Mouse (Mus musculus) kidney, adult 18-20 months (tissue): Measurements from ENCODE around the gene Nbea.

ENCODE experiments used
- DNase-seq: peaks from one replicate; pipeline ENCODE4 v3.0.0; 2021

Gene Nbea

DNA sequence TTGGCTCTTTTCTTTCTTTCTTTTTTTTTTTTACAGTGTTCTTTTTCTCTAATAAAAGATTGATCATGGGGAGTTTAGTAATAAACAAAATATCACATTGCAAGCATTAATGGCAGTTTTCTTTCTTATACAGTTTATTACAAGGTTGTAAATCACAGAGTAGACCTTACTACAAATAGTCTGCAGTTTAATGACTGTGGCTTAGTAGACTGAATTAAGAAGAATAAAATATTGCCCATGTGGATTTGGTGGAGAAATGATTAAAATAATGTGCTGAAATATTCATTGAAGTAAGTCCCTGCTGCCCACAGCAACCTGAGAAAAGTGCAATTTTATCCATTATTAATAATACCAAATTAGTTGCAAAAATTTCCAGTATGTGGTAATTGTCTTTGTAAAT lies 363.9 kb downstream of the Nbea start:
- DNase-seq, result no peak

DNA sequence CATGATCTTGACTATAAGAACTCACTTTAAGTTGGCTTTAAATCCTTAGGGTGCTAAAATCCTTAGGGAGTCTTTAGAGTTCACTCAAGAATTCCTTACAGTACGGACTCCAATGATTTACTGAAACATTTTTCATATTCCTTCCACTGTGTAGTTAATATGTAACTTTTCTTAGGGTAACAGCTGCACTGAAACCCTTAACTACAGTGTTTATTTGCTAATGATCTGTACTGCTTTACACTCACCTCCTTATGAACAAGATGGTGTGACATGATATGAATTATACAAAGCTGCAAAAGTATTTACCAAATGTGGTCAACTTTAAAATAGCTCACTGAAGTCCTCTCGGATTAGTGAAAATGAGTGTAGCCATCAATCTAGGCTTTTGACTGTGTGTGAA lies 365.4 kb downstream of the Nbea start:
- DNase-seq, result no peak

DNA sequence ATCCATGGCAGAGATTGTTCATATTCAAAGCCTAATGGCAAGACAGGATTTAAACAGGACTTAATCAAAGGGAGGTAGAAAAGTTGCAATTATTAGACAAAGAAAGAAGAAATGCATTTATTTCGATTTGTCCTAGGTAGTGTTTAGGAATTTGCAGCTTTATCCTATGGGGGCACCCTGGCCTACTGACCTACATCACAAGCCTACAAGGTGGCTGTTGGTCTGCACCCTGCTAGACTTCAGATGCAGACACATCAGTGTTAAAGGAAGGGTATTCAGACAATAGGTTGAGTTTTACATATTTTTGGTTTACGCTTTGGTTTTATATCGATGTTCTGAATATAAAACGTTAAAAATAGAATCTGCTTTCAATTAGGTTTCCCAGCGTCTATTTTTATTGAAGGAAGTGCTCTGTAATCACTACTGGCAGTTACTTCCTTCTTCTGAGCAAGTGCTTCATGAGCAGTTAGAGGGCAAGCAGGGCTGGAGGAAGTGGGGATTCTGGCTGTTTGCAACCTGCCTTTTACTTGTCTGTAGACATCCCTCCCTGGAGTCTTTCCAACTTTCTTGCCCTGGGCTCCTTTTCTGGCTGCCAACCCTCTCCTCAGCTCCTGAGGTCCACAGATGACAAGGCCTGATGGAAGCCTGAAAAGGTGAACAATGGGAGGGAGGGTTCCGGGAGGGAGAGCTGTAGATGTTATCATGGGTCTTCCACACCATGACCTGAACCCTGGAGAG lies 366.7 kb downstream of the Nbea start:
- DNase-seq, result no peak

DNA sequence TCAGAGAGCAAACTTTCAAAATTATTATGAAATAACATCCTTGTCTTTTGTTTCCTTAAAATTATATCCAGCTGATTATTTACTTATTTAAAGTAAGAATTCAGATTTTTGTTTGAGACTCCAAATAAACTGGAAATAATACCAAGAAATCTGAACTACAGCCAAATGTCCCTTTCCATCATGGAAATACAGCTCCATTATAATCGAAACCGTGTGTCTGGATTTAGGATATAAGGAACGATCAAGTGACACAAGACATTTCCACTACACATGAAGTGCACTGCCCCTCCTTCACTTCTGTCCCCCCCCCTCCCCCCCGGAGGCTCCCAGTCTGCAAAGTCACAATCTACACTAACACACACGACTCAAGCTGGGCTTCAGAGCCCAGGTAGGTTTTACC lies 367.4 kb downstream of the Nbea start:
- DNase-seq, result no peak

DNA sequence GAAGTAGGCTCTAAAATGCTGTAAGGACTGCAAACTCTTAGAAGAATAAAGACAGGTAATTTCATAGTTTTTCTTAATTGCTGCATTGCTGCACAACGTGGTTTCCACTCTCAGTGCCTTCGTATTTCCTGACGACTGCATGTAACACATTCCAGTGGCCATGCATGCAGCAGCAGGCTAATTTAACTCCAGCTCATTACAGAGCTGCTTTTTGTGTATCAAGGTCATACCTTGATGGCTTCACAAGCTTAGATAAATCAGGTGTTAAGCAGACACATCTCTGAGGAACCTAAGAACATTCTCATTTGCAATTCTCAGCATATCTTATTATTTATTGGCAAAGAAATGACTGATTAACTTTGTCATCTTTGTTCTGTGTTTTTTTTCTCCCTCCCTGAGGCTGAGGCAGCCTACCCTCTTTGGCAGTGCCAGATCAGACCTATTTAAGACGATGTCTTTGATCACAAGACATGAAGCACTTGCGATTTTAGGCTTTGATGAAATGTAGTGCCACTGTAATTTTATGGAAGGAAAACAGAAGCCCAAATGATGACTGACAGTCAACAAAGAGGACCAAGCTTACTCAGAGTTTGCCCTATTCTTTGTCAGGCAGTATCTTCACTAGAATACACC lies 368.4 kb downstream of the Nbea start:
- no peak for DNase-seq

DNA sequence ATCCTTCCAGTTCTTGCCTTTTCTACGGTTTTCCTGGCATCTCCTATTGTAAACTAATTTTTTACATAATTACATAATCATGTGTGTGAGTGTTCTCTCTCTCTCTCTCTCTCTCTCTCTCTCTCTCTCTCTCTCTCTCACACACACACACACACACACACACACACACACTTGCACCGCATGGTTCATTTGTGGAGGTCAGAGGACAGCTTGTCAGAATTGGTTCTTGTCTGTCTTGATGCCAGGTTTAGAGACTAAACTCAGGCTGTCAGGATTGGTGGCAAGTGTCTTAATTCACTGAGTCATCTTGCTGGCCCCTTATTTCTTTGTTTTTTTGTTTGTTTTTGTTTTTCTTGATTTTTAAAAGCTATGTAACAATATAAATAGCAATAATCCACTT lies 388.7 kb downstream of the Nbea start:
- no peak for DNase-seq

DNA sequence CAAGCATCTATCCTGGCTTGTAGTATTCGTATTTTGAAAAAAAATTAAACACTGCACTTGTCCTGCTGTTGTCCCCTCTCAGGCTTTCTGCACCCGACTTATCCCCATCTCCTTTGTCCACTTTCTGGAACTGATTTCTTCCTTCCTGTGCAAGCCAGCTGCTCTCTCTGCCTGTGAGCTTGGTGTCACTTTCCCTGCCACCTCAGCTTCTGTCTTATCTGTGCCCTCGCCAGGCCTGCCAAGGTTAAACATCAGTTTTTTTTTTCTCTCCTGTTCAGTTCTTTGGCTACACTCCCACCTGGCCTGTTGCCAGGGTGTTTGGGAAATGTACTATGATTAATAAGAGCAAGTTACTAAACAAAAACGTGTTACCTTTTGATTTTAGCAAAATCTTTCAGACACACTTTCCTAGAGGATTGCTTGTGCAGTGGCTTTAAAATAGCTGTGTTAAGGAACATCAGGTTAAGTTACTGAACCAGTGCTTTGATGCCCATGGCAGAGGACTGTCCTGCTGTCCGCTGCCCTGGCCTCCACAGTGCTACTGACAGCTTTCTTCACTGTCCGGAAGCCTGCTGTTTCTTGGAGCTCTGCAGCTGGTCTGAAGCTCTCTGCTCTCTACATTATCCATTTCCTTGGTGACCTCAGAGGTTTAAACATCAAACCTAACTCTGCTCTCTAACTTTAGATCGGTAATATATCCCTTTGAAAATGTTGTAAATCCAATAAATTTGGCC lies 389.5 kb downstream of the Nbea start:
- DNase-seq, result peak; percentile 43

DNA sequence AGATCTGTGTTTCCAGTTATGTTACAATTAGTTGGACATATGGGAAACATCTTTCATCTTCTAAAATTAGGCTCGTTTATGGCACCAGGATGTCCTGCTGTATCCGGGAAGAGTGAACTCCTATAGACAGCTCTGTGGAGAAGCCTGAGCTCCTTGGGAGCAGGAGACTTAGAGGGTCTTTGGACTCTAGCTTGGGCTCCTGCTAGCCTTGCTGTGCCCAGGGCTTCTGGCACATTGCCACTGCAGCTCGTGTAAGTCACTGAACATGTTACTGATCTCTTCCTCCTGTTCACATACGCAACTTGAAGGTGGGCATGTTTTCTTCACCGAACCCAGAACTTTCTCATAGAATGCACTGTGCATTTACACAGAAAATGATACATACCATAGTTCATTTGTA lies 391.2 kb downstream of the Nbea start:
- DNase-seq, result no peak

DNA sequence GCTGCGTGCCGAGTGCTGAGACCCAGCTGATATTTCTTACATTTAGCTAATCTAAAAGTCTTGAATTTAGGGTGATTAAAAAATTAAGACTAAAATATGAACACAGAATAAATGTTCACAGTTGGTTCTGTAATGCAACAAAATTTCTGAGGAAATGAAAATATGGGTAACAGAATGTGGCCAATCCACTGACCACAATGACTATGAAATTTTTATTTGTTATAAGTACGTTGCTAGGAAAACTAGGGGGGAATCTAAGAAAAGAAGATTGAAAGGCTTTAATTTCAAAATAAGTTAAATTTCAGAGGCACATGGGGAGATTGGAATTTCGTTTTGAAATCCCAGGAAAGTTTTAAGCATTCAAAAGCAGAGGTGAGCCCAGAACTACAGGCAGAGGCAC lies 392.9 kb downstream of the Nbea start:
- no peak for DNase-seq

DNA sequence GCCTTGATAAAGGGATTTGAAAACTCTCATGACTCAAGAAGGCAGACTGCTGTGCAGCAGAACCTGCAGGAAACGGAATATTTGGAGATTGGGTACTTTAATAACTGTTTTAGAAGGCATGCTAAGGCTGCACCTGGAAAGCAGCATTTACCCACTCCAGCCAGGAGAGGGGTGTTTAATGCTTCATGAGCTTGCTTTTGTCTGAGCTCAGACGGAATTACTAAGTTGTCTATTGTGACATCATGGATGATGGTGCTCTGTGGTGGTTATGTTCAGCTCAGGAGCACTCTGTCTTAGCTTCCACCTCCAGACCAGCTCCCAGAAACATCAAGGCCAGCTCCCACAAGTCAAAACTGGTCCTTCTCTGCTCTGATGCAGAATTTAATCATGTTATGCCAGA lies 393.6 kb downstream of the Nbea start:
- DNase-seq, result no peak

DNA sequence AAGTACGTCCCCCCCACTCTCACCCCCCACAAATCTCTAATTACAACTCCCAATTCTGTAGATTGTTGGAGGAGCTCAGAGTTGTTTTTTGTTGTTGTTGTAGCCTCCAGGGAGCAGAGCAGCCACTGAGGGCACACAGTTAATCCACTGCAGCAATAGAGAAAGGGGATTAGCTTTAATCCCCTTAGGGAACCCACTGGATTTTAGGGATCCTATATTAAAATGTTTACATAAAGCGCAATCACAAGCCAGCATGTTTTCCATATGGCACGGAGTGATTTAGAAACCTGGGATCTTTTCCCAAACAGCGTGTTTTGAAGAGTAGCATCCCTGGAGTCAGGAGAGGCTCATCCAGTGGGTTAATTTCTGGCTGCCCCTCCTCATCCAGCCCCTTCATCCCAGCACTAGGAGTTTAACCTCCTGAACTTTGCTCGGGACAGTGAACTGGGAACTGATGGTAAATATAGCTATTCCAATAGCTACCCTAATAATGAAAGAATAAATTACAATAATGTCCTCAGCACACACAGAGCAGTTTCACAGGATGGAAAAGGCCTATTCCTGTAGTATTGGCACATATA lies 394.8 kb downstream of the Nbea start:
- no peak for DNase-seq

DNA sequence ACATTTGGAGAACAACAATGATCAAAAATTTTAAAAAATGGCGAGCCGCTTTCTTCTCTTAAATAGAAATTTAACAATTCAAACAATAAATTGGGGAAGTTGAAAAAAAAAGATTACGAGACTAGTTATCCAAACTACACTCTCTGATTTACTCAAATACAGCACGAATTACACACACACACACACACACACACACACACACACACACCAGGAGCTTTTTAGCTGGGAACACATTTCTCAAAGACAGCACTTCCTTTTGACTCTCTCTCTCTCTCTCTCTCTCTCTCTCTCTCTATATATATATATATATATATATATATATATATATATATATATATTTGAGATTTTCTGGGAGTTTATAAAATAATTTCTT lies 395.3 kb downstream of the Nbea start:
- no peak for DNase-seq

DNA sequence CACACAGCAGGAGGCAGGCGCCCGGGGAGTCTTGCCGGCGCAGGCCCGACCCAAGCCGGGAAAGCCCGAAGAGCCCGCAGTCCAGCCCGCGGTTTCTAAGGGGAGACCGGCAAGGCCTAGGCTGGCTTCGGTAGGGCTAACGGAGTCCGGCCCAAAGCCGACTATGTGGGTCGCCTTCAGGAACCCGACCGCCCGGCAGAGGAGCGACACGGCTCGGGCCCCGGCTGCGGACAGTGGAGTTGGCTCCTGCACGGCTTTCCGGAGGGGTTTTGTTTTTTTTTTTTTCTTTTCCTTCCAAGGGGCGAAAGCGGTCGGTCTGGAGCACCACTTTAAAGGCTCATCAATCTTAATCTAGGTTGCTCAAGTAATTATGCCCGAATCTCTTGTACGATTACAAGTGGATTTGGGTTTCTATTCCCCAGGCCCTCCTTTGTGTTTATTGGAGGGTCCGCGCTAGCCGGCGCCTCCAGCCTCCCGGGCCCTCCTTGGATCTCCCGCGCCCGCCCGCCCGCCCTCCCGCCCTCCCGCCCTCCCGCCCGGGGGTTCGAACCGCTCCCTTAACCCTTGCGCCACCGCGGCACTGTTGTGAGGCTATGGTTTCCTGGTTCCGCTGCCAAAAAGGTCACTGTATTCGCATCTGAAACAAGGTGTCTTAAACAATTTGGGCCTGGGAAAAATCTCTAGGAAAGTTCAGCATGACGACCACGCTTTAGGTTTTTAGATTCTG lies 395.9 kb downstream of the Nbea start:
- DNase-seq, result peak; percentile 30

DNA sequence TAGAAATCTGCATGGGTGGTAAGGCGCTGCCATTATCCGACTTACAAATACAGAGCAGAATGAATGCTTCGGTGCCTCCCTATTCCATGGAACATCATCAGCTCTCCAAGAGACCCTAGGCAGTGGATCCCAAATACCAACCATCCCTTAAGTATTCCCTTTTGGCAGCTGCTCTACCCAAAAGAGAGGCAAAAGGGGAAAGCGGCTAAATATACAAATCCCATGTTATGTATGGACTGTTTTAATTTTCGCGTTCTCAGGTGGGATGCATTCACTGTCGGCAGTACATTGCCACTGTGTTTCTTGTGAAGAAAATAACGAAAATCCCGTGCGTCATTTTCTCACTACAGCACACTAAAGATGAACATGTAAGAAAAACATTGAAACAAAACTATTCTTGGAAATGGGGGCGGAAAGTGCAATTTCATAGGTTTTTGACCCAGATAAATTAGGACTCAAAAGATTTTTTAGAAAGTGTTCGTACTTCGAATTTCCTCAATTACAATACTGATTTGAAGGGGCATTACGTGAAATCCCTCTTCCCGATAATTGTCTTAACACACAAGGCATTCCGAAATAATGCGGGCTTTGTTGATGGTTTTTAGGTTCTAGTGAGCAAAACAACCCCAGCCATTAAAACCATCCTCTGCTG lies 396.5 kb downstream of the Nbea start:
- no peak for DNase-seq

DNA sequence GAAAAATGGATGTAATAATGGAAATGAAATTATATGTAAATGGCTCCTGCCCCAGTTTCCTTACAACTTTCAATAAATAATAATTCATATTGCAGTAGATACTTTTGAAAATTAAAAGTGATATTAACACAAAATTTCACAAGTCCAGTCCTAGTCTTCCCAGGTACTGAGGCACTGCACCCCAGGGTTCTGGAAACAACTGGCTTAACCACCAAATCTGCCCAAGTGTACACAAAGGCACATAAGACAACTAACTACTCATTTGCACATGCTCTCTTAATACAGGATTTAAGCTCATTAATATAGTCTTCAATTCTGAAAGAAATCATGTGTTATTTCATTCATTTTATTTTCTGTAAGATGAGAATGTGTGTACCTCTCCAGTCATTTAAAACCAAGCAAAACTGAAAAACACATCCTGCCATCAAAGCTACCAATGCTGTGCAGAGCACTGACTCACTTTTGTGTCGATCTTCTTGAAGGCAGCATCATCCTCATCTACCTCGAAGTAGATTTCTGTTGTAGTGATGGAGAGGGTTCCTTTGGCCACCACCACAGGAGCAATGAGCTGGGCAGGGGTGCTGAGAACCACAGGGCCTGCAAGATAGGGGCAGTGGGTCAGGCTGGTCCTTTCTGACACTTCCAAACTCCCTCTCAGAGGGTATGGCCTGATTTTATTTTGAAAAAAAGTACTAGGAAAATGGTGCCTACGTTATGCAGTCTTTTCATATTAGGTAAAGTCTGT lies 397.3 kb downstream of the Nbea start:
- DNase-seq, result no peak

DNA sequence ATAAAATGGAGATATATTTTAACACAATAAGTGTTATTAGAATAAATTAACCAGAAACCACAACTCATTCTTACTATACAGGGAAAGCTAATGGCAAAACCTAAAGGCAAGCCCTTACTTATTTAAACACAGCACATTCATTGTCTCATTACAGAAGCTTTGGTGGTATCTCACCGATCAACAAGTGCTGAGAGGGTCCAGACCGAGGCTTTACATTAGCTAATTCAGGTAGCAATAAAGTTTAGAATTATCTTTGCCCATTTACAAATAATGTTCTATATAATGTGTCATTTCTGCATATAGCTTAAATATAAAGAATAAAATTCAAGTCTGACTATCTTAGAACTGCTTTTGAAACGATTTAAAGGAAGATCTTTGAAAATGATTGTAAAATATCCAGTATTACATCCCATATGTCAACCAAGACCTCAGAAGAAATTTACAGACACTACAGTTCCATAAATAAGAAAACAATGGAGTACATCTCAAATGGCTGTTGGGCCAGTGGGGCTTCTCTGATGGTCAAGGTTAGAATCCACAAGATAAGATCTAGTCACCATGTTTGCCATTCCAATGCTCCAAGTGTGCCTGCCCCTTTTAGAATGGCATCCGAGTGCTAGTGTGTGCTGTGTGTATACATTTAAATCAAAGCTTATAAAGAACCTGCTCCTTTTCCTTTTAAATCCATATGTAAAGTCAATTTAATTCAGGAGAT lies 398.1 kb downstream of the Nbea start:
- DNase-seq, result no peak

DNA sequence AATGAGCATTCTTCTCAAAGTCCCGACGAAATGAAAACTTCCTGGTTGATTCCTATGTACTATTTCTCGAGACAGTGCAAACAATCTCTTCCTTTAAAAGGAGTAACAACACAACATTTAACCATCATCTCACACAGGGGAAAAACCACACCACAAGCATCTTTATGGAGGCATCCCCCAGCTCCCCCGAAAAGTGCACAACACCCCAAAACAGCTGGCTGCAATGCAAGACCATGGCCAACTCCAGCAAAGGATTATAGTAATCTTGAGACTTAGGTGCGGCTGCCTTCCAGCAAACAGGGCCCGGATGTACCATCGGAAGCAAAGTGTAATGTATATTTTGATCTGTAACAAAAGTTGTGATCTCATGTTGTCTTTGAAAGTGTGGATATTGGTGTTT lies 399.4 kb downstream of the Nbea start:
- no peak for DNase-seq

DNA sequence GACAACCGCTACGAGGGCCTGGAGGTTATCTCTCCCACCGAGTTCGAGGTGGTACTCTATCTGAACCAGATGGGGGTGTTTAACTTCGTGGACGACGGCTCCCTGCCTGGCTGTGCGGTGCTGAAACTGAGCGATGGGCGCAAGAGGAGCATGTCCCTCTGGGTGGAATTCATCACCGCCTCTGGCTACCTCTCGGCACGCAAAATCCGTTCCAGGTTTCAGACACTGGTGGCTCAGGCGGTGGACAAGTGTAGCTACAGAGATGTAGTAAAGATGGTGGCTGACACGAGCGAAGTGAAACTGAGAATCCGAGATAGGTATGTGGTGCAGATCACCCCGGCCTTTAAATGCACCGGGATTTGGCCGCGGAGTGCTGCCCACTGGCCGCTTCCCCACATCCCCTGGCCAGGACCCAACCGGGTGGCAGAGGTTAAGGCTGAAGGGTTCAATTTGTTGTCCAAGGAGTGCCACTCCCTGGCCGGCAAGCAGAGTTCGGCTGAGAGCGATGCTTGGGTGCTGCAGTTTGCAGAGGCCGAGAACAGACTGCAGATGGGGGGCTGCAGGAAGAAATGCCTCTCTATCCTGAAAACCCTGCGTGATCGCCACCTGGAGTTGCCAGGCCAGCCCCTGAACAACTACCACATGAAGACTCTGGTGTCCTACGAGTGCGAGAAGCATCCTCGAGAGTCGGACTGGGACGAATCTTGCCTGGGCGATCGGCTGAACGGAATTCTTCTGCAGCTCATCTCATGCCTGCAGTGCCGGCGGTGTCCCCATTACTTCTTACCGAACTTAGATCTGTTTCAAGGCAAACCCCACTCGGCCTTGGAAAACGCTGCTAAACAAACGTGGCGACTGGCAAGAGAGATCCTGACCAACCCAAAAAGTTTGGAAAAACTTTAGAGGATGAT lies 400.1 kb downstream of the Nbea start:
- DNase-seq, result peak; percentile 18

DNA sequence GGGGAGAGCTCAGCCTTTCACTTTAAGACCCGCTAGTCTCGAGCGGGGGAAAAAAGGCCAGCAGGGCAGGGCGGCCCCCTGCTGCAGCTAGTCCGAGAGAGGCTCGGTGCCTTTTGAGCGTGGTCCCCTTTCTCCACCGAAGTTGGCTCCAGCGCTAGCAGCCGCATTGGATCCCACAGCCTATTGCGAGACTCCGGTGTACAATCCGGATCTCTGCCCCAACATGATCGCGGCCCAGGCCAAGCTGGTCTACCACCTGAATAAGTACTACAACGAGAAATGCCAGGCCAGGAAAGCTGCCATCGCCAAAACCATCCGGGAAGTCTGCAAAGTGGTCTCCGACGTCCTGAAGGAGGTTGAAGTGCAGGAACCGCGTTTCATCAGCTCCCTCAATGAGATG lies 400.7 kb downstream of the Nbea start:
- peak; percentile 39 for DNase-seq

DNA sequence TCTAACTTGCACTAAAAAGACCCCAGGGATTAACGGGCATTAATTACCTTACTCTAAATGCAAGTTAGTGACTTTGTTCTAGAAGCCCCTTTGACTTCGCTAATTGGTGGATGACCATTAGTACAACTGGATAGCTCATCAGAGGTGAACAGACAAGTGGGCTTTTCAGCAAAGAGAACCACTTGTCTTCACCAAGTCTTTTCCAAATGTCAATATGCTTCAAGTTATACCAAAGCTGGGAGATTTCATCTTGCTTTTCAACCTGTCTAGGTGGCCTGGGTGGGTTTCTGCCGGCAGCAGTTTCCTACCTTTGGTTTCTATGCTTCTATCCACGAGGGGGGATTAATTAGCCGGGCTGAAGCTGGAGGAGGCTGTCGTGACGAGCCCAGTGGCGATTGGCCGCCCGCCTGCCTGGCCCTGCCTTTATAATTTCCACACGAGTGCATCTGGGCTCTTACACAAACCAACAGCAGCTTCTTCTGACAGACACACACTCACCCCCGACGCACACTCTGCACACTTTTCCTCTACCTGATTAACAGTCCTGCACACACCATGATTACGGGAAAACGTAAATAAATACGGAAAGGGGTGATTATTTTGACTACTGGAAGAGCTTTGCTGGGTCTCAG lies 401.3 kb downstream of the Nbea start, which contains the start of gene Mab21l1:
Gene Mab21l1 (plus strand): TSS at position 455 of the 632 bp plus-strand sequence.
- peak; percentile 31 for DNase-seq
